Mouse (Mus musculus) intestine, embryonic 14.5 days (tissue): Measurements from ENCODE around the gene Prdm11. TPM values are rescaled to one million over a fixed set of nuclear protein-coding genes. Genes with fewer than 3 reads are reported as not detected.

ENCODE experiments used
- ATAC-seq: fragments of 200-750 bp; cut with Nextera tagmentation; replicated peaks from 2 replicates; pipeline ENCODE4 v1.8.0; 2017; ENCODE audit warnings: low read depth, moderate number of reproducible peaks, moderate TSS enrichment, moderate library complexity; ENCODE audit not compliant: low FRiP score, low TSS enrichment
- DNase-seq: peaks from one replicate; pipeline ENCODE4 v3.0.0-alpha.2; 2018; ENCODE audit warnings: low spot score
- H3K27ac ChIP-seq: fragments of 300-500 bp; sonication (generic); 2 replicates; pipeline ENCODE4 v1.5.1; 2014; ENCODE audit warnings: low read depth, mild to moderate bottlenecking, control low read depth
- H3K27me3 ChIP-seq: fragments of 300-500 bp; sonication (generic); replicated peaks from 2 replicates; pipeline ENCODE4 v1.6.1; 2014; ENCODE audit warnings: low read length, control low read depth; ENCODE audit not compliant: control insufficient read depth, insufficient read depth
- H3K36me3 ChIP-seq: fragments of 300-500 bp; sonication (generic); 2 replicates; pipeline ENCODE4 v1.6.1; 2014; ENCODE audit warnings: low read length, control low read depth; ENCODE audit not compliant: control insufficient read depth, insufficient read depth
- H3K4me1 ChIP-seq: fragments of 300-500 bp; sonication (generic); replicated peaks from 2 replicates; pipeline ENCODE4 v1.6.1; 2014; ENCODE audit warnings: low read length, control low read depth, mixed read lengths; ENCODE audit not compliant: control insufficient read depth, insufficient read depth
- H3K4me2 ChIP-seq: fragments of 300-500 bp; sonication (generic); 2 replicates; pipeline ENCODE4 v1.6.1; 2014; ENCODE audit warnings: low read length
- H3K4me3 ChIP-seq: fragments of 300-500 bp; sonication (generic); 2 replicates; pipeline ENCODE4 v1.5.1; 2014; ENCODE audit warnings: low read depth, low read length, control low read depth, mixed read lengths
- H3K9ac ChIP-seq: fragments of 300-500 bp; sonication (generic); 2 replicates; pipeline ENCODE4 v1.6.1; 2014; ENCODE audit warnings: mild to moderate bottlenecking, low read length
- H3K9me3 ChIP-seq: fragments of 300-500 bp; sonication (generic); 2 replicates; pipeline ENCODE4 v1.6.1; 2016; ENCODE audit warnings: low read length, control low read depth; ENCODE audit not compliant: control insufficient read depth
- WGBS: fragments of 180-500 bp; shearing (Covaris S2); extraction: QIAGEN DNeasy Blood & Tissue Kit; methylation state at CpG from one replicate; pipeline ENCODE4 v1.1.7; 2014; 5-methylcytosine and 5-hydroxymethylcytosine counted together
- polyA plus RNA-seq: library from polyadenylated mRNA; unstranded; fragments of >200 nt; fragmentation: Nextera tagmentation; extraction: Ambion mirVana; gene quantifications from 2 replicates; pipeline ENCODE4 v1.2.1, GENCODE M21; 2014

Gene Prdm11
- polyA plus RNA-seq, 1 experiment from 2014 or later = 5.5 TPM

GRCm38 (mm10) chr2:92915659-92916631, 130.0 kb downstream of the Prdm11 start:
- H3K36me3 ChIP-seq = no peaks in the 10 kb centered on the region
- H3K4me2 ChIP-seq = peak overlapping the region; percentile 77
- ATAC-seq (no peak), DNase-seq (no peak)
- no peaks in the 10 kb centered on the region; the same call in 1 of the 2 replicates for H3K9me3 ChIP-seq
- peaks cover 16% of the 10 kb centered on the region for H3K27me3 ChIP-seq
- 17% methylated on average over 9 of the region's 10 CpGs for WGBS
- H3K4me1 ChIP-seq = peaks cover 14% of the 10 kb centered on the region
- no peak overlapping the region for H3K9ac ChIP-seq
- H3K4me3 ChIP-seq = peak overlapping the region; percentile 34
- no peak overlapping the region for H3K27ac ChIP-seq

Other genes starting within 250 kb of the Prdm11 start
- gene Syt13, start 131.1 kb downstream of the Prdm11 start, polyA plus RNA-seq = 4.8 and 7.7 TPM in 2 replicates
- 53.7 and 58.9 TPM in 2 replicates for gene Trp53i11, start 141.4 kb upstream of the Prdm11 start, polyA plus RNA-seq